Mouse (Mus musculus) stomach, embryonic 14.5 days (tissue): ENCODE measurements at regions not wholly inside any gene's neighbourhood (a gene's known extent, or its start where the extent isn't known, plus 50 kb on each side); places are given as distances from the start of the nearest gene placed in this dataset.

Source experiments
- ATAC-seq: fragments of 200-750 bp; cut with Nextera tagmentation; 2 replicates; pipeline ENCODE4 v1.8.0; 2017; ENCODE audit warnings: low read depth, moderate TSS enrichment; ENCODE audit not compliant: insufficient number of reproducible peaks, insufficient read depth, low FRiP score
- H3K27ac ChIP-seq: fragments of 300-500 bp; sonication (generic); 2 replicates; pipeline ENCODE4 v1.5.1; 2014; ENCODE audit warnings: mild to moderate bottlenecking, low read length, moderate library complexity, mixed read lengths
- H3K27me3 ChIP-seq: fragments of 300-500 bp; sonication (generic); 2 replicates; pipeline ENCODE4 v1.6.1; 2014; ENCODE audit warnings: low read length, control low read depth, mixed read lengths; ENCODE audit not compliant: control insufficient read depth, insufficient read depth
- H3K36me3 ChIP-seq: fragments of 300-500 bp; sonication (generic); 2 replicates; pipeline ENCODE4 v1.6.1; 2014; ENCODE audit warnings: mild to moderate bottlenecking, control low read depth, low read length, moderate library complexity, mixed read lengths; ENCODE audit not compliant: control insufficient read depth, insufficient read depth
- H3K4me1 ChIP-seq: fragments of 300-500 bp; sonication (generic); 2 replicates; pipeline ENCODE4 v1.6.1; 2014; ENCODE audit warnings: low read length, control low read depth, mixed read lengths; ENCODE audit not compliant: control insufficient read depth, insufficient read depth
- H3K4me2 ChIP-seq: fragments of 300-500 bp; sonication (generic); replicated peaks from 2 replicates; pipeline ENCODE4 v1.6.1; 2014; ENCODE audit warnings: low read depth, low read length, control low read depth
- H3K4me3 ChIP-seq: fragments of 300-500 bp; sonication (generic); 2 replicates; pipeline ENCODE4 v1.5.1; 2014; ENCODE audit warnings: low read depth, low read length, control low read depth
- H3K9ac ChIP-seq: fragments of 300-500 bp; sonication (generic); replicated peaks from 2 replicates; pipeline ENCODE4 v1.6.1; 2014; ENCODE audit warnings: low read depth, mild to moderate bottlenecking, control low read depth, low read length, moderate library complexity, mixed read lengths
- H3K9me3 ChIP-seq: fragments of 300-500 bp; sonication (generic); 2 replicates; pipeline ENCODE4 v1.6.1; 2016; ENCODE audit warnings: low read depth, low read length, control low read depth; ENCODE audit not compliant: control insufficient read depth
- WGBS: fragments of 180-500 bp; shearing (Covaris S2); extraction: QIAGEN DNeasy Blood & Tissue Kit; methylation state at CpG from one replicate; pipeline ENCODE4 v1.1.7; 2014; 5-methylcytosine and 5-hydroxymethylcytosine counted together

DNA sequence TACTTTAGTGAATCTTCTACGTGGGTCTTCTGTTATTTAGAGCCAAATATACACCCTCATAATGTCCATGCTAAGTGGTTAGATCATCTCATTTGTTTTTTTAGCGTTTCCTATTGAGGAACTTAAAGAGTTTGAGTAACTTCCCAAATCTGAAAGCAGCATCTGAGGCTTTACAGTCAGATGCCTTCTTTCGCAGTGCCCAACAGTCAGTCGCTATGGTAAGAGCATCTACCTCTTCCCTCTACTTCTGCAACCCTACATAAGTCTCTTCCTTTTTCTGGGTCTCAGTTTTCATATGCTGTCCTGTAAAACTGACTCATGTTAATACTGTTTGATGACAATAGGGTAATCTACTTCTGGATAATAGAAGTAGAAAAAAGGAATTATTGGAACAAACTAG is 146.8 kb downstream of the Ktn1 start:
- Histone ChIP-seq H3K9ac (no peak overlapping the region), H3K4me2 (no peak overlapping the region), H3K9me3 (no peaks in the 10 kb centered on the region), H3K27me3 (no peaks in the 10 kb centered on the region), H3K27ac (no peak overlapping the region), H3K4me1 (no peaks in the 10 kb centered on the region), H3K4me3 (no peak overlapping the region), H3K36me3 (no peaks in the 10 kb centered on the region)
- 86% methylated on average over 4 of the region's 4 CpGs for WGBS
- no peak for ATAC-seq

DNA sequence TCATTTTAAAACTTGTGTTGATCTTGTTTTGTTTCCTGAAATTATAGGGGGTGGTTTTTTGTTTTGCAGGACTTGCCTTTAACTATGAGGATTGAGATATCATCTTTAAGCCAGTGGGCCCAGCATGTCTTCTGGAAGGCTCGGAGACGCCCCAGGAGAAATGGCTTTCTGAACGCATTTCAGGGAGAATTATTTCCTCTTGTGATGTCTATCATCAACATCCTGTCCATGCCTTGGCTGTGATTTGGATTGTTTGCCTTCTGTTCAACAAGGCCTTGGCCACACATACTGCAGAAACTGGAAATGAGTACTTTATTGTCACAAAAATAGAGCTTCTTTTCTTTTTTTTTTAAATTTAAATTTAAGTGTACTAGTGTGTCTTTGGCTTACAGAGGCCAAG is 150.0 kb downstream of the Ktn1 start:
- H3K4me2 ChIP-seq: no peak overlapping the region
- WGBS: 73% methylated on average over 3 of the region's 3 CpGs
- H3K27me3 ChIP-seq: no peaks in the 10 kb centered on the region
- no peaks in the 10 kb centered on the region for H3K9me3 ChIP-seq
- H3K4me1 ChIP-seq: no peaks in the 10 kb centered on the region
- no peak overlapping the region for H3K27ac ChIP-seq
- no peak overlapping the region for H3K4me3 ChIP-seq
- ATAC-seq: no peak
- H3K36me3 ChIP-seq: no peaks in the 10 kb centered on the region
- H3K9ac ChIP-seq: no peak overlapping the region

DNA sequence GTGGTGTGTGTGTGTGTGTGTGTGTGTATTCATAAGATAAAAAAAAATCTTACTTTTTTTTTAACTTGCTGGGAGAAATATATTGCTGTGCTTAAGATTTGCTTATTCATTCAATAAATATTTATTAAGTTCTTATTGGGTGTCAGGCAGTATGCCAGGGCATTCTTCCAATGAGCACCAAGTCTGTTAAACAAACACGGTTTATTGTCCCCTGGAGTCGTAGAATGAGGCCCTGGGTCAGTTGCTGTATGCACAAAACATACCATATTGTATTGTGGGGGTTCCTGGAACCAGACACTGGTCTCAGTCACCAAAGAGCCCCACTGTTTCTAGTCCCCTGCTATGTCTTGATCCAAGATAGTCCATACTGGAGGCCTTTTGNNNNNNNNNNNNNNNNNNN is 151.3 kb downstream of the Ktn1 start:
- H3K9ac ChIP-seq: no peak overlapping the region
- H3K4me1 ChIP-seq: no peaks in the 10 kb centered on the region
- H3K27ac ChIP-seq: no peak overlapping the region
- H3K36me3 ChIP-seq: no peaks in the 10 kb centered on the region
- no peaks in the 10 kb centered on the region for H3K27me3 ChIP-seq
- H3K9me3 ChIP-seq: no peaks in the 10 kb centered on the region
- 0 out of 2 replicates have a peak, but pooled peaks have one; percentile 14 for ATAC-seq
- no peak overlapping the region for H3K4me2 ChIP-seq
- WGBS: 36% methylated on average over 2 of the region's 2 CpGs
- H3K4me3 ChIP-seq: no peak overlapping the region

DNA sequence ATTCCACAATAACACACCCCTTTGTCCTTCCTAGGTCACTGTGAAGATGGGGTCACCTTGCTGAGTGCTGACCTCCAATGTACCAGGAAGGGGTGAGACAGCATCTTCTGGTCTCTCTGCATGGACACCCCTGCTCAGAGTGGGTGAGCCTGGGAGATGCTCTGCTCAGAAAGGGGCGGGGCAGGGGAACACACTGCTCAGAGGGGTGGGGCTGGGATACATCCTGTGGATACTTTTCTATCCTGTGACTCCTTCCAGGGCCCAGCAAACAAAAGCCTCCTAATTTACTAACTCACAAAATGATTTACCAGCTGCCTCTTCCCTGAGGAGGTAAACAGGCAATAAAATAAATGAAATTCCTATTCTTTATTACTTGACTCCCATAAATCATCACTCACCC is 157.0 kb downstream of the Ktn1 start:
- H3K9ac ChIP-seq: no peak overlapping the region
- no peaks in the 10 kb centered on the region for H3K27me3 ChIP-seq
- ATAC-seq: no peak
- H3K4me3 ChIP-seq: no peak overlapping the region
- no peaks in the 10 kb centered on the region for H3K9me3 ChIP-seq
- no peaks in the 10 kb centered on the region for H3K4me1 ChIP-seq
- no peak overlapping the region for H3K4me2 ChIP-seq
- no peaks in the 10 kb centered on the region for H3K36me3 ChIP-seq
- WGBS: 69% methylated on average over 1 of the region's 1 CpGs
- no peak overlapping the region for H3K27ac ChIP-seq

DNA sequence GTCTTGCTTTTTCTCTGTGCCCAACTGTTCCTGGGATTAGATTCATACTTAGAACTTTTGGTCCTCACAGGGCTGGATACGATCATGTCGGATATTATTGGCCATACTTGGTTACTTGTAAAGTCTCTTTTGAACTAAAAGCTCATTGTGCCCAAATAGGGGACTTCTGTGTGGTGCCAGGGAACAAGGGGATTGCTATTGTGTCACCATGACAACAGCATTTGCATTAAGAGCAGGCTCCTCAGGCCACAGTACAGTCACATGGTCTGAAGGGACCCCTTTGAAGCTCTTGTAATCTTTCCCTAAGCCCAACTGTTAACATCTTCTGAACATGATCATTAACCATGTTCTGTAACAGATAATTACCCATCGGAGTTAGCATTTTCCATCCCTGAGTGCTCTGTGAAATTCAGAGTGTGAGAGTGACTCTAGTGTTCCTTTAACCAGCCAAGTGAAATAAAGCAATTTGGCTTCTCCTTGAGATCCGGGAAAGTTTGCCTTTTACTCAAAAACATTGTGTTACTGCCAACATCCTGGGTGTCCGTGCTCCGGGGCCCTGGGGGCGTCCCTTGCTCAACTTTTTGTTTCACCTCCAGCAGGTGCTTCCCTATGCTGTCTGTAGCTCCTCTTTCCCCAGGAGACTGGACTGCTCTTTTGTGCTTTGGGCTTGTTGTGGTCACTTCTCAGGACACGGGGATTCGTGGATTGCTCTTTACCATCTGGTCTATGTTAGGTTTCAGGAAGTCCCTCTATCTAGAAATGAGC is 157.7 kb downstream of the Ktn1 start:
- no peak for ATAC-seq
- H3K27me3 ChIP-seq: no peaks in the 10 kb centered on the region
- no peak overlapping the region for H3K27ac ChIP-seq
- no peak overlapping the region for H3K9ac ChIP-seq
- no peaks in the 10 kb centered on the region for H3K4me1 ChIP-seq
- H3K4me2 ChIP-seq: no peak overlapping the region
- 63% methylated on average over 9 of the region's 9 CpGs for WGBS
- no peak overlapping the region for H3K4me3 ChIP-seq
- no peaks in the 10 kb centered on the region for H3K36me3 ChIP-seq
- no peaks in the 10 kb centered on the region for H3K9me3 ChIP-seq

DNA sequence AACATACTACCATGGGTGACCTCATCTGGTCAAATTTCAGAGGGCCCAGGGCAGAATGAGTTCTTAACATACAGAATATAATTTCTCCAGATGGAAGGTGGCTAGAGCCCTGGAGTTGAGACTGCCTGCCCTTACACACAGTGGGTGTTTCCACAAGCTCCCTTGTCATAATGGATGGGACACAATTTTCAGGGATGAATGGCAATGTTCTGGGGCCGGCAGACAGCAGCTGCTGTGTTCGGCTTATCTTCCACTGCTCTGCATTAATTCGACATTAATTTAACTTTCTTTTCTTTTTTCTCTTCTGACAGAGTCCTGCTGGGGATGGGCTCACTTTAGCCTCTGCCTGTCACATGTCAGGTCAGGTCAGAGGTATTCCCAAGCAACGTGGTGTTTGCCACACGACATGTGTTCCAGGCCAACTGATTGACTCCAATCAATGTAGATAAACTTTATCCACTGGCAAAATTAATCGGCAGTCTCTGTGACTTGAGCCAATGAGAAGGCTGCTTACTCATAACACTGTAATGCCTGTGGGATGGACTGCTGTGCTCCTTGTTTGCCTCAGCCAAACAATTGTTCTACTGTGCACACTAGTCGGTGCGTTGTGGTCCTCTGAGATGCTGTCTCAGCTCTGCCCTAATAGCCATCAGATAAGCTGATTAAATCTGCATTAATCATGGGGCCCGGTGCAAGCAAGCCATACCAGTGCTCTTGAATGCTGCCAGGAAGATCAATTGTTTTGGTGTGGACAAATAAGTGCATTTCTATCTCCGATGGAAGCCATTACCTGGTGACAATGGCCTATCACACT is 160.1 kb downstream of the Ktn1 start:
- Histone ChIP-seq H3K27ac (no peak overlapping the region), H3K4me3 (no peak overlapping the region), H3K4me1 (no peaks in the 10 kb centered on the region), H3K36me3 (no peaks in the 10 kb centered on the region), H3K9ac (no peak overlapping the region), H3K4me2 (no peak overlapping the region), H3K9me3 (no peaks in the 10 kb centered on the region), H3K27me3 (no peaks in the 10 kb centered on the region)
- ATAC-seq: peak; percentile 71; the same call in 1 of the 2 replicates
- WGBS: 26% methylated on average over 10 of the region's 10 CpGs

DNA sequence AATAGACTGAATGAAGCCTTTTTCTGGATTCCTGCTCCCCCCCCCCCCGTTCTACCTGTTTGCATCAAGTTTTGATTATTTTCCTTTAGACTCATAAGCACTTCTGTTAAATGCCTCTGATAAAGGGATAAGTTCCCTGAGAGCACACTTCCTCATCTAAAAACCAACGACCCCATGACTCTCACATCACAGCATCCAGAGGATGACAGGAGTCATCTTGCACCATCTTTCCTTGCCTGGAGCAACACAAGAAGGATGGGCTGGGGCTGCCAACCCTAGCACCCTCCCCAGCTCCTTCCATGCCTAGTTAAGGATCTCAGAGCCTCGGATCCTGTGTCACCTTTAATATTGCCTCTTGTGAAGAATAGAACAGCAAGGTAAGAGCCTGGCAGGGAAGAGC is 170.0 kb downstream of the Ktn1 start:
- ATAC-seq: no peak
- WGBS: 79% methylated on average over 3 of the region's 3 CpGs
- no peaks in the 10 kb centered on the region for H3K4me1 ChIP-seq
- no peaks in the 10 kb centered on the region for H3K36me3 ChIP-seq
- no peak overlapping the region for H3K4me2 ChIP-seq
- H3K9ac ChIP-seq: no peak overlapping the region
- H3K9me3 ChIP-seq: no peaks in the 10 kb centered on the region
- no peaks in the 10 kb centered on the region for H3K27me3 ChIP-seq
- H3K27ac ChIP-seq: no peak overlapping the region
- no peak overlapping the region for H3K4me3 ChIP-seq

DNA sequence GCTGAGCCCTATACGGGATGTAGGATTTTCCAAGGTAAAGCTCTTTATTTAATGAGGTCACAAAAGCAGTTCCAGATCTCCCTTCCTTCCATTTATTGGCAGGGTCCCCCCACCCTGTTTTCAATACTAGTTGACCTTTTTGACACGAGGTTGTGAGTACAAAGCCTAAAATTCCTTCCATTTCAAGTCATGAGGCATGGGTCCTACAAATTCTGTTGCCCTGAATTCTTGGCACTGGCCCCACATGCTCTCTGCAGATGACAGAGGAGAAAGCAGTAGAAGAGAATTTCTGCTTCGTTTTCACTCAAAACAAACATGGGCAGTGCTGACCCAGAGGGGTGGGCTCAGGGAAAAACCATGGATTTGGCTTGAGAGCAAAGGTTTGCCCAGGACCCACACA is 170.4 kb downstream of the Ktn1 start:
- Histone ChIP-seq H3K4me3 (no peak overlapping the region), H3K9ac (no peak overlapping the region), H3K27me3 (no peaks in the 10 kb centered on the region), H3K36me3 (no peaks in the 10 kb centered on the region), H3K27ac (no peak overlapping the region), H3K4me2 (no peak overlapping the region), H3K4me1 (no peaks in the 10 kb centered on the region), H3K9me3 (no peaks in the 10 kb centered on the region)
- no peak for ATAC-seq
- 61% methylated on average over 3 of the region's 3 CpGs for WGBS
